In genomic region chr11:51615601-51616000, GRCm38 (mm10) we compare ENCODE assay signal across 8 mouse cellular contexts. TPM values are rescaled to one million over a fixed set of nuclear protein-coding genes. Genes with fewer than 3 reads are reported as not detected.
DNase-seq lines count a peak whose midpoint lies in the region; ATAC-seq and TF ChIP-seq lines count a peak whose summit lies in the region.

No protein-coding gene starts in this region.

- H3K4me3 ChIP-seq in embryonic facial prominence, embryonic 11.5 days (ENCODE audit: low read depth, low read length), result peak overlapping the region; percentile 20
- H3K4me3 ChIP-seq in heart, embryonic 10.5 days, result peak overlapping the region; percentile 54

- TF ChIP-seq CTCF in Patski (IDR thresholded peaks at IDR 0.05), result no peak

- CTCF ChIA-PET in Patski (lab: Charles Lee), result interaction anchor here (0.7 to 7.7 kb wide), 6 partner anchors 9 to 72 kb away, joined by 3 to 61 read pairs (median 5); partner anchors contain the start of genes 0610009B22Rik and Hnrnpab

- in situ Hi-C loops in Patski (cut with MboI; ENCODE audit: low pct_unique_long_range_greater_than_20kb), result loop anchor here (5.0 kb wide), 2 partner anchors 67 to 172 kb away; no protein-coding TSS in a partner anchor

- ATAC-seq in Patski, result peak; percentile 81
- ATAC-seq in embryonic facial prominence, embryonic 11.5 days (replicated peaks; ENCODE audit: insufficient number of reproducible peaks, low FRiP score, low TSS enrichment, low read depth), result no peak; the same call in 1 of the 2 replicates

- H3K36me3 ChIP-seq in embryonic facial prominence, embryonic 11.5 days (replicated peaks; ENCODE audit: control insufficient read depth, insufficient read depth, low read depth, low read length), result no peaks in the 10 kb centered on the region
- H3K36me3 ChIP-seq in heart, embryonic 10.5 days, result no peaks in the 10 kb centered on the region

- no peaks in the 10 kb centered on the region for H3K4me1 ChIP-seq in embryonic facial prominence, embryonic 11.5 days (ENCODE audit: control insufficient read depth, insufficient read depth, low read length)
- peaks cover 18% of the 10 kb centered on the region for H3K4me1 ChIP-seq in heart, embryonic 10.5 days

- no peaks in the 10 kb centered on the region for H3K27me3 ChIP-seq in Patski
- H3K27me3 ChIP-seq in embryonic facial prominence, embryonic 11.5 days (ENCODE audit: control insufficient read depth, insufficient read depth, low read length), result no peaks in the 10 kb centered on the region
- H3K27me3 ChIP-seq in heart, embryonic 10.5 days (ENCODE audit: insufficient read depth, poor library complexity, severe bottlenecking), result no peaks in the 10 kb centered on the region

- WGBS in embryonic facial prominence, embryonic 11.5 days, result 5% methylated on average over 14 of the region's 14 CpGs
- 2% methylated on average over 14 of the region's 14 CpGs for WGBS in heart, embryonic 10.5 days

- peak; percentile 65 to 66 for DNase-seq in B cell, adult 2 months
- DNase-seq in Patski (ENCODE audit: low read depth, low spot score), result no peak
- peak; percentile 81 for DNase-seq in embryonic facial prominence, embryonic 11.5 days (ENCODE audit: low spot score)
- DNase-seq in heart, embryonic 10.5 days (ENCODE audit: low spot score), result peak; percentile 94
- peak; percentile 84 for DNase-seq in kidney, adult 9 months
- DNase-seq in lung, postnatal 10 days, result peak; percentile 88
- peak; percentile 50 for DNase-seq in ovary, postnatal 10 days (ENCODE audit: low spot score)
- peak; percentile 61 for DNase-seq in urinary bladder, postnatal 25 days (ENCODE audit: low spot score)

- H3K4me2 ChIP-seq in embryonic facial prominence, embryonic 11.5 days (ENCODE audit: low read depth, low read length), result peak overlapping the region; percentile 47

- no peak overlapping the region for H3K27ac ChIP-seq in embryonic facial prominence, embryonic 11.5 days (replicated peaks; ENCODE audit: low read depth, low read length)
- H3K27ac ChIP-seq in heart, embryonic 10.5 days, result peak overlapping the region; percentile 88

- H3K9me3 ChIP-seq in embryonic facial prominence, embryonic 11.5 days (replicated peaks; ENCODE audit: control insufficient read depth, low read length), result no peaks in the 10 kb centered on the region
- H3K9me3 ChIP-seq in heart, embryonic 10.5 days, result no peaks in the 10 kb centered on the region

- peak overlapping the region; percentile 58 for H3K9ac ChIP-seq in embryonic facial prominence, embryonic 11.5 days (replicated peaks; ENCODE audit: low read length)

- POLR2A ChIA-PET in Patski (lab: Charles Lee), result interaction anchor here (0.6 to 2.3 kb wide), 5 partner anchors 9 to 137 kb away, joined by 3 to 9 read pairs (median 4); partner anchors contain the start of gene Hnrnpab

RNA-seq across cellular contexts. Expression of gene Nhp2, which starts 3.9 kb away (rescaled TPM):
- polyA plus RNA-seq in Patski (2021), result 69.0 TPM
- 169 and 174 TPM in 2 replicates for polyA plus RNA-seq in embryonic facial prominence, embryonic 11.5 days (2014; fragmentation: Nextera tagmentation; extraction: Ambion mirVana)
- polyA plus RNA-seq in heart, embryonic 10.5 days (2016; fragmentation: Nextera tagmentation; extraction: Ambion mirVana), result 154 and 210 TPM in 2 replicates

RNA-seq across cellular contexts. Expression of gene Hnrnpab, which starts 9.0 kb away (rescaled TPM):
- 520 TPM for polyA plus RNA-seq in Patski (2021)
- polyA plus RNA-seq in embryonic facial prominence, embryonic 11.5 days (2014; fragmentation: Nextera tagmentation; extraction: Ambion mirVana), result 797 and 870 TPM in 2 replicates
- 341 and 617 TPM in 2 replicates for polyA plus RNA-seq in heart, embryonic 10.5 days (2016; fragmentation: Nextera tagmentation; extraction: Ambion mirVana)

RNA-seq across cellular contexts. Expression of gene Rmnd5b, which starts 20.1 kb away (rescaled TPM):
- 49.4 TPM for polyA plus RNA-seq in Patski (2021)
- 36.0 and 39.0 TPM in 2 replicates for polyA plus RNA-seq in embryonic facial prominence, embryonic 11.5 days (2014; fragmentation: Nextera tagmentation; extraction: Ambion mirVana)
- polyA plus RNA-seq in heart, embryonic 10.5 days (2016; fragmentation: Nextera tagmentation; extraction: Ambion mirVana), result 34.3 and 37.9 TPM in 2 replicates

RNA-seq across cellular contexts. Expression of gene Phykpl, which starts 31.0 kb away (rescaled TPM):
- 18.4 TPM for polyA plus RNA-seq in Patski (2021)
- polyA plus RNA-seq in embryonic facial prominence, embryonic 11.5 days (2014; fragmentation: Nextera tagmentation; extraction: Ambion mirVana), result 8.7 and 10.2 TPM in 2 replicates
- polyA plus RNA-seq in heart, embryonic 10.5 days (2016; fragmentation: Nextera tagmentation; extraction: Ambion mirVana), result 18.1 and 18.2 TPM in 2 replicates

RNA-seq across cellular contexts. Expression of gene N4bp3, which starts 35.0 kb away (rescaled TPM):
- 25.0 TPM for polyA plus RNA-seq in Patski (2021)
- 7.4 and 10.2 TPM in 2 replicates for polyA plus RNA-seq in embryonic facial prominence, embryonic 11.5 days (2014; fragmentation: Nextera tagmentation; extraction: Ambion mirVana)
- polyA plus RNA-seq in heart, embryonic 10.5 days (2016; fragmentation: Nextera tagmentation; extraction: Ambion mirVana), result 6.9 and 12.0 TPM in 2 replicates
